Mouse (Mus musculus) heart, postnatal 10 days (tissue): ENCODE data around the gene D930020B18Rik. TPM values are rescaled to one million over a fixed set of nuclear protein-coding genes. Genes with fewer than 3 reads are reported as not detected.

Experiments
- DNase-seq, 2 experiments: peaks; one replicate each; pipeline ENCODE4 v3.0.0; 2021
- intact Hi-C: fragments of 180-260 bp; cut with DNase I; formaldehyde crosslinking; loops from one replicate; pipeline ENCODE4 v1.15.1; 2025
- total RNA-seq, 2 experiments: library from RNA; stranded (reverse); gene quantifications; 2 replicates each; pipeline ENCODE4 v1.2.3; 2021

The D930020B18Rik gene
- total RNA-seq: not detected

GRCm38 (mm10) chr10:121641272-121642053 is at the start of gene D930020B18Rik:
Gene D930020B18Rik, plus strand, starts transcription at chr10:121641588.
- intact Hi-C loops: loop anchor here (2.0 to 5.0 kb wide), 2 partner anchors 46 to 411 kb away; no protein-coding TSS in a partner anchor
- peak in 1 of 2 experiments; percentile 8 for DNase-seq

- intact Hi-C loops: no loop called here
- DNase-seq: peak in 1 of 2 experiments; percentile 20
Observed at GRCm38 (mm10) chr10:121596580-121596979, 44.8 kb upstream of the D930020B18Rik start.

DNA sequence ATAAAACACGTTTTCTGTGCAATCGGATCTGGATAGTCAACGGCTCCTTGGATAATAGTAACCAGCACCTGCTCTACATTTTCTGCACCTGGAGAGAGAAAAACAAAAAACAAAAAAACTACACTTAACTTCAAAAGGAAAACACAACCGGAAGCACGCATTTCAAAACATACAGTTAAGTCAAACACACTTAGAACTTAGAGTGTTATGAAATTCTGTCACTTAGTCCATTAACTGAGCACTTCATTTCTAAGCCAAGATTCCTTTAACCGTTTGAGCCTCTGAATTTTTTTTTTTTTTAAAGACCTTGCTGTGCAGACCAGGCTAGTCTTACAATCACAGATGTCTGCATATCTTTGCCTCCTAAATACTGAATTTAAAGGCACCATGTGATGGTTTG is 40.1 kb upstream of the D930020B18Rik start:
- intact Hi-C loops: no loop called here
- no peak for DNase-seq

GRCm38 (mm10) chr10:121603556-121603955 is 37.8 kb upstream of the D930020B18Rik start:
- no peak for DNase-seq
- intact Hi-C loops: no loop called here

DNA sequence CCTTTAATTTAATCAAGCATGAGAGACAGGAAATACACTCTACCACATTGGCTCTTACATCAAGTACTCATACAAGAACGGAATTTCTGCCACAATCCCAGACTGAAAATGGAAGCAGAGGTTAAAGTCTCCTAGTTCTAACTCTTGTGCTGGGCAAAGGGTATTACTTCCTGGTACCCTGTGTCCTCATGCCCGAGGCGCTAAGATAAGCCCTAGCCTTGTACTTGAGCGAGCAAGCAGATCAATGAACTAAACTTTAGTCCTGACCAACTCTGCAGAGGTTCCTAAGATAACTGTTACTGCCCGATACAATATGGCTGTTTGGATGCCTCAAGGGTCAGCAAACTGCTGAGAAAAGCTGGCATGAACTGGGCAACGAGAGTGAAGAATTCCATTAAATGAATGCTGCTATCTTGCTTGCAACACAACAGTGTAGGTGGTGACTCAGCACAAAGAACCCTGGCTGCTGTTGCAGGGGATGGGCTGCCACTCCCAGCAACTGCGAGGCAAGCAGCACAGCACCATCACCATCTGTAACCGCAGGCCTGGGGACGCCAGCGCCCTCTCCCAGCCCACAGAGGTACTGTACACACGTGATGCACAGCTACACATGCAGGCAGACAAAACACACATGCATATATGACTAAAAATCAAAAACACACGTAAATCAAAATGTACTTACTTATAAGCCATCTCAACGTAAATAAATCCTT is 36.6 kb upstream of the D930020B18Rik start:
- intact Hi-C loops: no loop called here
- DNase-seq: no peak

DNA sequence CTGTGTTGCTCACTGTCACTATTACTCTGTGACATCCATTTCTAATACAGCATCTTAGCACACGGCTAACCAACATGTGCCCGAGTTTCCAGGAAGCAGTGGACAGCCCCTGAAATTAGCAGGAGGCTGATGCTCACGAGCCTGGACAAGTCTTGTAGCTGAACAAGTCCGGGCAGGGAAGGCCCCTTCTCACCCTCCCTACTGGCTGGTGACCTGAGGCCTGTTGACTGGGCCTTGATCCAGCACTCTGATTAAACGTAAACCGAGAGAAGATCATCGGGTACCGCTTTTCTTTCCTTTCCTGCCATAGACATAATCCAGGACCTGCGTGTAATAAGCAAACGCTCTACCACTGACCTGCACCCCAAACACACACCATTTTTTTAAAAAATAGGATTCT is 33.2 kb upstream of the D930020B18Rik start:
- intact Hi-C loops: no loop called here
- DNase-seq: no peak

DNA sequence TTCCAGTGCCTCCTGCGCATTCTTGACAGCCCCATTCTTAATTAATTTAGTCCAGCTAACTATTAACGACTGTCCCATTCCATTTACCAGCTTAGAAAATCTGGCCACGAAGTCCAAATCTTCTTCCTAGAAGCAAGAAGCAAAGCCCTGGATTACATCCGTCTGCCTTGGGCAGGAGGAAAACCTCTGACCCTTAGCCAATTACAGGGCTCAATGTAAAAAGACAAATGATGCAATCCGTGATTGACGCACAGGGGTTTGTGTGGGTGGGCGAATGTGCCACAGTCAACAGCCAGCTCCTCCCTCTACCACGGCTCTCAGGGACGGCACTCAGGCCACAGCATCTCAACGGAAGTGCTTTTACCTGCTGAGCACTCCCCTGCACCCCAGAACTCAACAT is 29.8 kb upstream of the D930020B18Rik start:
- intact Hi-C loops: no loop called here
- DNase-seq: no peak

DNA sequence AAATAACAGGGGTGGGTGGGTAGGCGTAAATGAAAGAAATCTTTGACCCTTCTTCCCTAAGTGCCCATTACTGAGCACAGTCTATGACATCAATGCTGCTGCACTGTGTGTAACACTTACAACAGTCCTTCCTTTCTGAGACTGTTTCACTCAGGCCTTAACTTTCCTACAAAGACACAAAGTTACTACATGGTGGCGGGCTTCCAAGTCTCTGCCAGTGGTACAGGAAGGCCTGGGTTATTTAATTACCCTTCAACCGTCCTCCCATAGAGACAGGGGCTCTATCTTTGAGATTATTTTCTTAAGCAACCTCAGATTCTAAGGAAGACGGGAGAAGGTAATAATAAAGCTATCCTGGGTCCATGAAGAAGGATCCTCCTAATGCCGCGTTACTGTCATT is 28.9 kb upstream of the D930020B18Rik start:
- intact Hi-C loops: no loop called here

GRCm38 (mm10) chr10:121613570-121613969 is 27.8 kb upstream of the D930020B18Rik start:
- intact Hi-C loops: no loop called here
- DNase-seq: peak; percentile 54

More for the DNA sequence above, 28.9 kb upstream of the D930020B18Rik start:
- no peak for DNase-seq

- intact Hi-C loops: no loop called here
- no peak for DNase-seq
Observed at GRCm38 (mm10) chr10:121615146-121615870, 26.1 kb upstream of the D930020B18Rik start.

GRCm38 (mm10) chr10:121615935-121616334 is 25.5 kb upstream of the D930020B18Rik start:
- no peak for DNase-seq
- intact Hi-C loops: no loop called here

DNA sequence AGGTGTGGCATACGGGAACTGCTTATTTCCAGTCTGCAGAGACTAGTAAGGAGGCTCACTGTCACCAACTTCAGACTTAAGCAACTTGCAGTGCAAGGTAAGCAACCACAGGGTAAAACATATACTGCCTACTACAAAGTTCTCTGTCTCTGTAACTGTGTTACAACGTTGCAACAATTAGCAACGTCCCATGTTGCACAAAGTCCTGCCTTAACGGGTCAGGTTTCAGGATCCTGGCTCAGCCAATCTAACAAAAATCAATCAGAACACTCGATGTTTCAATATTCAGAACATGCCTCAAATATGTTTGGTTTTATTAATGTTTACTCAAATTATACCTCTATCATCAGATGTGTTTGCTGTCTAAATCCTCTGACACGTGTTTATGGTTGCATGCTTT is 19.0 kb upstream of the D930020B18Rik start:
- intact Hi-C loops: no loop called here
- no peak for DNase-seq

DNA sequence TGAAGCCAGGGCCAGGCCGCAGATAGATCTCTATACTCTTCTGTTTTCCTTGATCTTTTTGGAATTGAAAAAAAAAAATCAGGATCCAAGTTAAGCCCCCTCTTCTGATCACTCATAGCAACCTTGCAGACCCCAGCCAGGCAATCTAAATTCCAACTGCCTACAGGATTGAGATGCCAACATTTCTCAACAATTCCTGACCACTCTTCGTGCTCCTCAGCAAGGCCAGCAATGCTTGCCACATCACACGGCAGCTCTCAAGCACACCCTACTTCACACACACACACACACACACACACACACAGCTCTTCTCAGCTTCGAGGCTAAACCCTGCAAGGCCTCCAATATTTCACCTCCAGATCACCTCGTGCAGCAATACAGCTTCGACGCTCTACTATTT is 17.7 kb upstream of the D930020B18Rik start:
- intact Hi-C loops: loop anchor here (2.0 kb wide), 1 partner anchor 37 kb away; the partner anchor contains the start of gene Tbk1
- no peak for DNase-seq

DNA sequence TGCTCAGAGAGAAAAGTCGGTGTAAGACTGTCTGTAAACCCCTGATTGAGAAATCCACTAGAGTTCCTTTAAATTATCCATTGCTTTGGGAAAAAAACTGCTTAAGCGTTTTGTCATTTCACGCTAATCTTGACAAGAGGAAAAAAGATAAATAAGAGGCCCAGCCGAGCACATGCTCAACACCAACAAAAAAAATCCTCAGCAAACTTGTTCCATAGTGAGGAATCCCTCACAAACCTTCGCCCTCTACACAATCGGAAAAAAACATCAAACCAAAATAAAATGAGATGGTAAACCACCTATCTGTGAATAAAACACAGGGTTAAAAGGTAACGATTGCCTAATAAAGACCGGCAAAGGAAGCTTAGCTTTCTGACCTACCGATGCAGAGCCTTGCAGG is 16.4 kb upstream of the D930020B18Rik start:
- no peak for DNase-seq
- intact Hi-C loops: loop anchor here (2.0 to 5.0 kb wide), 2 partner anchors 38 to 112 kb away; partner anchors contain the start of genes BC048403 and Tbk1

DNA sequence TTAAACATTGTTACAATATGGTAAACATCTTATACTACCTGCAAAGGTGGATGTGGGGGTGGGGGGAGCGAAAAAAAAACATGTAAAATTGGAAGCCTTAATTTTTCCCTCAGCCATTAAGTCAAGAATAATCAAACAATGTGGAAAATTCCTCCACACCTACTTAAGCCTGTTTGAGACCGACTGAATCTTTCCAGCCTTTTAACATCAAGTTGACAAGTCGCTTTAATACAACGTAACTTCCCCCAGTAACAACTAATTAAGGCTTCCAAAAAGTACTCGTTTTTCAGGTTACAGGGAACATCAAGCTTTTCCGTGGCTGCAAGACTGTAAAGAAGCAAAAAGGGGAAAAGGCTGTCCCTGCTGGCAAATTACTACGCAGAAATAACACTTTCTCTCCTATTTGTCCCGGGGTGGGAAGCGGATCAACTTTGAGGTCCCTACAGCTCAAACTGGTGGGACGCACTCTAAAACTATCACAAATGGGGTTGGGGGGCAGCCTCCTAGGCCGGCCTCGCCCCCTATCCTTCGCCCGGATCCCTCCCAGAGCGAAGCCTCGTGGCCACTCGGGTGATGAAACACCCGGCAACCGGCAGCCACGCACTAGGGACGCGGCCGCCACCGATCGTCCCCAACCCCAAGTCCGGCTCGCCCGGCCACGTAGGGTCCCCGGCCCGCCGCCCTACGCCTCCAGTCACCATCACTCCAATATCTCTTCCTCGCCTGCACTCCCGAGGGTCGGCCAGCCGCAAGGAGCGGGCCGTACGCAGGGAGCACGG is 15.8 kb upstream of the D930020B18Rik start:
- intact Hi-C loops: loop anchor here (2.0 to 5.0 kb wide), 2 partner anchors 39 to 112 kb away; partner anchors contain the start of genes BC048403 and Tbk1
- DNase-seq: no peak

- intact Hi-C loops: loop anchor here (5.0 kb wide), 1 partner anchor 111 kb away; the partner anchor contains the start of gene BC048403
- peak; percentile 98 to 99 for DNase-seq
Observed at GRCm38 (mm10) chr10:121626186-121626882, 15.1 kb upstream of the D930020B18Rik start, which contains the start of gene Xpot. Gene Xpot, minus strand, starts transcription at chr10:121626332.

GRCm38 (mm10) chr10:121627216-121627852 is 14.1 kb upstream of the D930020B18Rik start:
- intact Hi-C loops: loop anchor here (5.0 kb wide), 1 partner anchor 110 kb away; the partner anchor contains the start of gene BC048403

DNA sequence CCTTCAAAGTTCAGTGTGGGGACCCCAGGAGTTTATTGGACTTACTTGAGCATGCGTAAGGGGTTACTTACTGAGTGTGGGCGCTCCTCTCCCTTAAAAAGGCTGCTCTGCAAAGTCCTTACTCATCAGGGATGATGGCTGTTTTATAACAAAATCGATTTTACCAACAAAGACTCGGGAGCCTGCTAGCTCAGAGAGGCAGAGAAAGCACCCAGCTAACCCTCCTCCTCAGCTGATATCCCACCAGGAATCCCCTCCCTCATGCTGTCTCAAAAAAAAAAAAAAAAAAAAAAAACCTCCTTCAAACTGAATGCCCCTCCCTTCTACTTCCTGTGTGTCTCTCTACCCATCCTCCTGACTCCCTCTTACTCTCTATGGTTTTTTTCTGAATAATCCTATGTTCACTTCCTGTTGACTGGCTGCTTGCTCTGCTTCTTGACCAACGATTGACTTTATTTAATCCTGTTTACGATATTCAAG is 12.8 kb upstream of the D930020B18Rik start:
- intact Hi-C loops: loop anchor here (5.0 kb wide), 1 partner anchor 109 kb away; the partner anchor contains the start of gene BC048403
- no peak for DNase-seq

More at GRCm38 (mm10) chr10:121627216-121627852, 14.1 kb upstream of the D930020B18Rik start:
- DNase-seq: no peak
